Mouse (Mus musculus): Measurements from ENCODE around the gene Gm10401. TPM values are rescaled to one million over a fixed set of nuclear protein-coding genes. Genes with fewer than 3 reads are reported as not detected.

Gene Gm10401
- 6.0 and 6.6 TPM in 2 replicates for polyA plus RNA-seq (2015; fragmentation: Nextera tagmentation; extraction: Ambion mirVana)

DNA sequence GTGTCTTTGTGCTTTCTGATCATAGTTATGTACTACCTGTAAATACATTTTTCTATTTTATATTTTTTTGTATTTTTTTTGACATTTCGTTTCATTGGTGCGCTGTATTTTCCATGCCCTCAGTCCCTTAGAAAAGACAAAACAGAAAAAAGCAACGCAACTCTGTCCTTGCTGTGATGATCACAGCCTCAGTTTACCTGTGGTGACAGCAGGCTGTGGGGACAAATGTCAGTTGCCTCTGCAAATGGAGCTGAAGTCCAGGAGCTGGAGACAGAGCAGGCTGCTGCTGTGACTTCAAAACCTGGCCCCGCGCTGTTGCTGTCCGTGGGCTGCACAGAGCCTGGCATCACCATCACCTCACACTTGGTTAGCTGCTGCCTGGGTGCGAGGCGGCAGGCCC lies at the start of gene Gm10401:
Gene Gm10401, minus strand, starts transcription at position 101 of the 400 bp plus-strand sequence.
- Histone ChIP-seq H3K36me3 (replicated peaks; ENCODE audit: insufficient read depth, low read length) (peaks cover 55% of the 10 kb centered on the region), H3K4me2 (ENCODE audit: low read depth, low read length) (no peak within 1 kb of the TSS), H3K27ac (ENCODE audit: low read depth) (peak within 1 kb of the TSS; percentile 75), H3K4me3 (ENCODE audit: low read depth, low read length) (no peak within 1 kb of the TSS), H3K4me1 (ENCODE audit: insufficient read depth) (peaks cover 13% of the 10 kb centered on the region), H3K9ac (replicated peaks) (no peak within 1 kb of the TSS), H3K27me3 (ENCODE audit: insufficient read depth, low read length) (no peaks in the 10 kb centered on the region), H3K9me3 (ENCODE audit: low read length) (no peaks in the 10 kb centered on the region)
- TF ChIP-seq CTCF (IDR thresholded peaks at IDR 0.05; ENCODE audit: low read depth) (no peak), EP300 (IDR thresholded peaks at IDR 0.05; ENCODE audit: low read depth) (no peak)
- DNase-seq, result no peak
- WGBS (ENCODE audit: insufficient replicate concordance), result 93% methylated on average over 8 of the region's 8 CpGs
- ATAC-seq, result no peak

DNA sequence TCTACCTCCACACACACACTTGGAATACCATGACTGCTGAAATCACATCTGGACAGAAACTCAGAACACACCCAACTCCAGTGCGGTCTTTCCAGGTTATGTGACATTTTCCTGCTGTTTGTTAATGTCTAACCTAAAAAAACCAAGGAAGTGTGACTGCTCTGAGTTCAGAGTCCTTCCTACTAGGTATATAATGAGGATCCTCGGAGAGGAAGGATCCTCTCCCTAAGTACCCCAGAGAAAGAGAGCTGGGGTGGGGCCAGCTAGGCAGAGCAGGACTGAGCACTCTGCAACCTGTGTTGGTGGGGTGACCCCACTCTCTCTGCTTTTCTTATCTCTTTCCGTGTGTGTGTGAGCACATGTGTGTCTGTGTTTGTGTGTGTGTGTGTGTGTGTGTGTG lies 49.3 kb upstream of the Gm10401 start:
- Histone ChIP-seq H3K4me1 (ENCODE audit: insufficient read depth) (peaks cover 12% of the 10 kb centered on the region; the same call in 1 of the 2 replicates), H3K9ac (replicated peaks) (no peak overlapping the region), H3K27me3 (ENCODE audit: insufficient read depth, low read length) (no peaks in the 10 kb centered on the region), H3K27ac (ENCODE audit: low read depth) (no peak overlapping the region), H3K4me3 (ENCODE audit: low read depth, low read length) (no peak overlapping the region), H3K4me2 (ENCODE audit: low read depth, low read length) (no peak overlapping the region), H3K36me3 (replicated peaks; ENCODE audit: insufficient read depth, low read length) (peaks cover 46% of the 10 kb centered on the region), H3K9me3 (ENCODE audit: low read length) (no peaks in the 10 kb centered on the region)
- ATAC-seq (no peak), DNase-seq (no peak)
- 81% methylated on average over 3 of the region's 3 CpGs for WGBS (ENCODE audit: insufficient replicate concordance)
- TF ChIP-seq CTCF (IDR thresholded peaks at IDR 0.05; ENCODE audit: low read depth) (no peak), EP300 (IDR thresholded peaks at IDR 0.05; ENCODE audit: low read depth) (no peak)

DNA sequence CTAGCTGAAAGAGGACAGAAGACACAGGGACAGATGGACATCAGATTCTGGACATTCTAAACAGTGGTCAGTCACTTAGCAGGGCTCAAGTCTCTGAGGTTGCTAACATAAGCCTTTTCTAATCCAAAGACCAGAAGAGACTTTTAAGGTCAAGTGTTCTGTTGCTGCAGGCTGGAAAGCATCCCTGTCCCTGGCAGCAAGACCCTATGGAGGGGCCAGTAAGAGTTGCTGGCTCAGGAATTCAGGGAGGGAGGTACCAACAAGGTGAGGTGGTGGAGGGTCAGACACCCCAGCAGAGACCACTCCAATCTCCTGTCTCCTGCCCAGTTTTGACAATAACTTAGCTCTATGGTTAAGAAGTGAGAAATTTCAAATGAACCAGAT lies 48.6 kb upstream of the Gm10401 start:
- Histone ChIP-seq H3K9me3 (ENCODE audit: low read length) (no peaks in the 10 kb centered on the region), H3K27ac (ENCODE audit: low read depth) (no peak overlapping the region), H3K9ac (replicated peaks) (no peak overlapping the region), H3K27me3 (ENCODE audit: insufficient read depth, low read length) (no peaks in the 10 kb centered on the region), H3K4me2 (ENCODE audit: low read depth, low read length) (no peak overlapping the region), H3K4me1 (ENCODE audit: insufficient read depth) (peaks cover 7% of the 10 kb centered on the region; the same call in 1 of the 2 replicates), H3K36me3 (replicated peaks; ENCODE audit: insufficient read depth, low read length) (peaks cover 46% of the 10 kb centered on the region), H3K4me3 (ENCODE audit: low read depth, low read length) (no peak overlapping the region)
- TF ChIP-seq EP300 (IDR thresholded peaks at IDR 0.05; ENCODE audit: low read depth), result no peak
- TF ChIP-seq CTCF (IDR thresholded peaks at IDR 0.05; ENCODE audit: low read depth), result no peak
- ATAC-seq, result no peak
- DNase-seq, result no peak

DNA sequence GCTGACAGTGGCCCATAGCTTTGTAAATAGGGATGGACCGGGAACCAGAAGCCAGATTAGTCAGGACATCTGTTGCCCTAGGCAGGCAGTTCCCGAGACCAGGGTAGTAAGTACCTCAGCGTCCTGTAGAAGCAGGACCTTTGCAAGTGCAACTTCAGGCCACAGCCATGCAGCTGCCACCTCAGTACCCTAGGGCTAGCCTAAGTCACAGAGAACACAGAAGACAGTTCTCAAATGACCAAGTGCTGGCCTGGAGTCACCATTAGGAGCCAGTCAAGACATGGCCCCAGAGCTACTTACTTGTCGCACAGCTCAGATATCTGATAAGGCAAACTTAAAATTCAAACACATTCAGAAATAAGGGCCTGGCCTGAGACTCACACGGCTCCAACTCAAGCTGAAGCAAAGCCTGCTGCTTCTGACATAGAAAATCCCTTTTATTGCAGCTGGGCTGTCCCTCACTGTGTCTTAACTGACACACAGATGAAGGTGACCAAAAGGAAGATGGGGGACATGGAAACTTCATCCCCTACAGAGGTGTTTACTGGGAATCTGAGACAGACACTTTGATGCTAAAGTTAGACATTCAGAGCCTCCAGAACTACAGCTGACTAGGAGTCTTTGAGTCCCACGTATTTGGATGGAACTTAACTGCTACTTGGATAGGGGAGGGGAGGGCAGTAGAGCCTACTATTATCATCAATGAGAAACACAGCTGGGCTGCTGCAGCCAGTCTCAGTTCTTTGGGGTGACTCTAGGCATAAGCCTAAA lies 48.1 kb upstream of the Gm10401 start:
- ATAC-seq (no peak), DNase-seq (no peak)
- no peak for TF ChIP-seq CTCF (IDR thresholded peaks at IDR 0.05; ENCODE audit: low read depth)
- no peak overlapping the region for H3K4me2 ChIP-seq (ENCODE audit: low read depth, low read length)
- no peak overlapping the region for H3K9ac ChIP-seq (replicated peaks)
- H3K36me3 ChIP-seq (replicated peaks; ENCODE audit: insufficient read depth, low read length), result peaks cover 46% of the 10 kb centered on the region
- H3K27me3 ChIP-seq (ENCODE audit: insufficient read depth, low read length), result no peaks in the 10 kb centered on the region
- no peak overlapping the region for H3K27ac ChIP-seq (ENCODE audit: low read depth)
- peaks cover 7% of the 10 kb centered on the region; the same call in 1 of the 2 replicates for H3K4me1 ChIP-seq (ENCODE audit: insufficient read depth)
- no peak overlapping the region for H3K4me3 ChIP-seq (ENCODE audit: low read depth, low read length)
- WGBS (ENCODE audit: insufficient replicate concordance), result 80% methylated on average over 6 of the region's 6 CpGs
- H3K9me3 ChIP-seq (ENCODE audit: low read length), result no peaks in the 10 kb centered on the region

DNA sequence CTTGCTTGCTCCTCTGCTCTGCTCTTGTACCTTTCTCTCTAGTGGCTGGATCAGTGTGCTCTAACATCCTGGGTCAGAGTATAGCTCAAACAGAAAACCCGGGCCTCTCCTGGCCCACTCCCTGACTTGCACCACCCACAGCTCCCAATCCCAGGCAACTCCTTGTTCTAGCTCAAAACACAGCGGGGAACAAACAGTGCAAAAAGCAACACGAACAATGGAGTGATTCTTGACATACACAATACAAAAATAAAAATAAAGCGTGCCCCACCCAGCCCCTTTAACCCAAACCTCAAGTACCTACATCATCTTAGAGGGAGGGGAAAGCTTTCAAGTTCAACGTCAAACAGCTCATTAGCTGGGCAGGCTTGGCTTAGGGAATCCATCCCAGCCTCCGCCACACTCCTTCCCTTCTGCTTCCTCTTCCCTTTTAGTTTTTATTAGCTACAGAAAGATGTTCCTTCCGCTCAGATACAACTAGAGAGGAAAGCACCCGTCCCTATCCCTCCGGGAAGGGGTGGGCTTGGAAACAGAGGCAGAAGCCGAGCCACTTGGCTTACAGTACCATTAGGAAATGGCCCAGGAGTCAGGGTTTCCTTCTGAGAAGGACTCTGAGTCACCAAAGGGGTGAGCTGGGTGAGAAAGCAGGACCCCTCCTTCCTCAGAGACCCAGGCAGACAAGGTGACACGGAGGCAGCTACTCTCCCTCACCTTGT lies 47.3 kb upstream of the Gm10401 start:
- H3K4me3 ChIP-seq (ENCODE audit: low read depth, low read length), result no peak overlapping the region
- H3K36me3 ChIP-seq (replicated peaks; ENCODE audit: insufficient read depth, low read length), result peaks cover 39% of the 10 kb centered on the region
- ATAC-seq (no peak), DNase-seq (no peak)
- H3K4me1 ChIP-seq (ENCODE audit: insufficient read depth), result peaks cover under 1% of the 10 kb centered on the region; the same call in 1 of the 2 replicates
- no peak overlapping the region for H3K27ac ChIP-seq (ENCODE audit: low read depth)
- H3K9me3 ChIP-seq (ENCODE audit: low read length), result no peaks in the 10 kb centered on the region
- 74% methylated on average over 11 of the region's 11 CpGs for WGBS (ENCODE audit: insufficient replicate concordance)
- TF ChIP-seq CTCF (IDR thresholded peaks at IDR 0.05; ENCODE audit: low read depth) (no peak), EP300 (IDR thresholded peaks at IDR 0.05; ENCODE audit: low read depth) (no peak)
- H3K4me2 ChIP-seq (ENCODE audit: low read depth, low read length), result no peak overlapping the region
- H3K9ac ChIP-seq (replicated peaks), result no peak overlapping the region
- H3K27me3 ChIP-seq (ENCODE audit: insufficient read depth, low read length), result no peaks in the 10 kb centered on the region

DNA sequence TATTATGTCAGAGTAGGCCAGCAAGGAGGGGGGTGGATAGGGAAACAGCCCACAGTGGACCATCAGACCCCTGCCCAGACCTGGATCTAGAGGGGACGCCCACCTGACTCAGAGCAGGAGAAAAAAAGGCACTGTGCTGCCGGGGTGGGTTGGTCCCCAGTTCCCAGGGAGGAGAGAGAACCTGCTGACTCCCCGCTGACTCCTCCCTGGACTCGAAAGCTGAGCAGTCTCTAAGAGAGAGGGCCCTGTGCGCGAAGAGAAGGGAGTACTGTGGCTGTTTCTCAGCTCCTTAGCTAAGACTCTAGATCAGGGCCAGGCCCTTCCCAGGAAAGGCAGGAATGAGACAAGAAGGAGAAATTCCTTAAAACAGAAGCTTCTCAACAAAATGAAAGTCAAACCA lies 46.4 kb upstream of the Gm10401 start:
- DNase-seq (no peak), ATAC-seq (no peak)
- Histone ChIP-seq H3K36me3 (replicated peaks; ENCODE audit: insufficient read depth, low read length) (peaks cover 34% of the 10 kb centered on the region), H3K9ac (replicated peaks) (no peak overlapping the region), H3K4me2 (ENCODE audit: low read depth, low read length) (no peak overlapping the region), H3K4me3 (ENCODE audit: low read depth, low read length) (no peak overlapping the region), H3K4me1 (ENCODE audit: insufficient read depth) (no peaks in the 10 kb centered on the region), H3K27ac (ENCODE audit: low read depth) (no peak overlapping the region), H3K9me3 (ENCODE audit: low read length) (no peaks in the 10 kb centered on the region), H3K27me3 (ENCODE audit: insufficient read depth, low read length) (no peaks in the 10 kb centered on the region)
- TF ChIP-seq CTCF (IDR thresholded peaks at IDR 0.05; ENCODE audit: low read depth), result no peak
- TF ChIP-seq EP300 (IDR thresholded peaks at IDR 0.05; ENCODE audit: low read depth), result no peak
- WGBS (ENCODE audit: insufficient replicate concordance), result 73% methylated on average over 6 of the region's 6 CpGs

All from liver, postnatal 0 days (tissue).